Mouse (Mus musculus) kidney, embryonic 16.5 days (tissue): ENCODE data around the gene Fars2. TPM values are rescaled to one million over a fixed set of nuclear protein-coding genes. Genes with fewer than 3 reads are reported as not detected.
"Not testable (repeated sequence)": the region's sequence is repeated elsewhere in the genome, so short reads cannot be mapped to it uniquely, and the experiment has no call there.

ENCODE experiments used
- ATAC-seq: fragments of 200-750 bp; cut with Nextera tagmentation; 2 replicates; pipeline ENCODE4 v1.8.0; 2017; ENCODE audit warnings: moderate TSS enrichment; ENCODE audit not compliant: low FRiP score, low TSS enrichment
- H3K27ac ChIP-seq: fragments of 300-500 bp; sonication (generic); 2 replicates; pipeline ENCODE4 v1.5.1; 2014; ENCODE audit warnings: low read length
- H3K27me3 ChIP-seq: fragments of 300-500 bp; sonication (generic); 2 replicates; pipeline ENCODE4 v1.6.1; 2014; ENCODE audit warnings: low read length, control low read depth, mixed read lengths; ENCODE audit not compliant: insufficient read depth
- H3K36me3 ChIP-seq: fragments of 300-500 bp; sonication (generic); 2 replicates; pipeline ENCODE4 v1.6.1; 2014; ENCODE audit warnings: low read length, control low read depth, mixed read lengths; ENCODE audit not compliant: insufficient read depth
- H3K4me1 ChIP-seq: fragments of 300-500 bp; sonication (generic); 2 replicates; pipeline ENCODE4 v1.6.1; 2014; ENCODE audit warnings: low read length, control low read depth, mixed read lengths; ENCODE audit not compliant: insufficient read depth
- H3K4me2 ChIP-seq: fragments of 300-500 bp; sonication (generic); replicated peaks from 2 replicates; pipeline ENCODE4 v1.6.1; 2014; ENCODE audit warnings: low read depth, low read length
- H3K4me3 ChIP-seq: fragments of 300-500 bp; sonication (generic); 2 replicates; pipeline ENCODE4 v1.5.1; 2014; ENCODE audit warnings: mild to moderate bottlenecking, low read length
- H3K9ac ChIP-seq: fragments of 300-500 bp; sonication (generic); replicated peaks from 2 replicates; pipeline ENCODE4 v1.6.1; 2014; ENCODE audit warnings: low read length
- H3K9me3 ChIP-seq: fragments of 300-500 bp; sonication (generic); 2 replicates; pipeline ENCODE4 v1.6.1; 2016; ENCODE audit warnings: low read length, control low read depth
- WGBS: fragments of 180-500 bp; shearing (Covaris S2); extraction: QIAGEN DNeasy Blood & Tissue Kit; methylation state at CpG from one replicate; pipeline ENCODE4 v1.1.7; 2014; 5-methylcytosine and 5-hydroxymethylcytosine counted together
- polyA plus RNA-seq: library from polyadenylated mRNA; unstranded; fragments of >200 nt; fragmentation: Nextera tagmentation; extraction: Ambion mirVana; gene quantifications from 2 replicates; pipeline ENCODE4 v1.2.1, GENCODE M21; 2015

Fars2 gene
- polyA plus RNA-seq, 1 experiment from 2014 or later: 48.6 TPM

GRCm38 (mm10) chr13:36326539-36326938, 209.3 kb downstream of the Fars2 start:
- no peak for ATAC-seq
- 58% methylated on average over 3 of the region's 3 CpGs for WGBS
- Histone ChIP-seq H3K9ac (no peak overlapping the region), H3K4me1 (no peaks in the 10 kb centered on the region), H3K4me2 (no peak overlapping the region), H3K36me3 (no peaks in the 10 kb centered on the region), H3K9me3 (no peaks in the 10 kb centered on the region), H3K27ac (no peak overlapping the region), H3K27me3 (no peaks in the 10 kb centered on the region), H3K4me3 (no peak overlapping the region)

- no peak overlapping the region for H3K27ac ChIP-seq
- H3K4me2 ChIP-seq: no peak overlapping the region
- H3K4me1 ChIP-seq: no peaks in the 10 kb centered on the region
- no peaks in the 10 kb centered on the region for H3K9me3 ChIP-seq
- H3K36me3 ChIP-seq: no peaks in the 10 kb centered on the region
- no peak overlapping the region for H3K9ac ChIP-seq
- H3K27me3 ChIP-seq: no peaks in the 10 kb centered on the region
- no peak overlapping the region for H3K4me3 ChIP-seq
- WGBS: 79% methylated on average over 2 of the region's 2 CpGs
- no peak for ATAC-seq
These were observed 212.7 kb downstream of the Fars2 start for GRCm38 (mm10) chr13:36329871-36330270.

GRCm38 (mm10) chr13:36330542-36330941, 213.3 kb downstream of the Fars2 start:
- WGBS: 79% methylated on average over 3 of the region's 3 CpGs
- H3K27ac ChIP-seq: no peak overlapping the region
- H3K36me3 ChIP-seq: no peaks in the 10 kb centered on the region
- no peak for ATAC-seq
- H3K27me3 ChIP-seq: no peaks in the 10 kb centered on the region
- H3K9me3 ChIP-seq: no peaks in the 10 kb centered on the region
- H3K4me1 ChIP-seq: no peaks in the 10 kb centered on the region
- no peak overlapping the region for H3K9ac ChIP-seq
- no peak overlapping the region for H3K4me2 ChIP-seq
- no peak overlapping the region for H3K4me3 ChIP-seq

- no peak overlapping the region for H3K9ac ChIP-seq
- WGBS: 73% methylated on average over 5 of the region's 5 CpGs
- no peak overlapping the region for H3K4me2 ChIP-seq
- no peaks in the 10 kb centered on the region for H3K36me3 ChIP-seq
- H3K27ac ChIP-seq: no peak overlapping the region
- no peaks in the 10 kb centered on the region for H3K27me3 ChIP-seq
- no peaks in the 10 kb centered on the region for H3K9me3 ChIP-seq
- H3K4me1 ChIP-seq: no peaks in the 10 kb centered on the region
- no peak for ATAC-seq
- no peak overlapping the region for H3K4me3 ChIP-seq
These were observed 217.5 kb downstream of the Fars2 start for GRCm38 (mm10) chr13:36334748-36335147.

- Histone ChIP-seq H3K27ac (no peak overlapping the region), H3K27me3 (no peaks in the 10 kb centered on the region), H3K4me2 (no peak overlapping the region), H3K9ac (no peak overlapping the region), H3K9me3 (no peaks in the 10 kb centered on the region), H3K4me1 (no peaks in the 10 kb centered on the region), H3K4me3 (no peak overlapping the region), H3K36me3 (no peaks in the 10 kb centered on the region)
- WGBS: 62% methylated on average over 11 of the region's 11 CpGs
- ATAC-seq: no peak
These were observed 234.3 kb downstream of the Fars2 start for GRCm38 (mm10) chr13:36351529-36351928.

GRCm38 (mm10) chr13:36357469-36357868, 240.3 kb downstream of the Fars2 start:
- Histone ChIP-seq H3K27ac (no peak overlapping the region), H3K4me3 (no peak overlapping the region), H3K4me2 (no peak overlapping the region), H3K9ac (no peak overlapping the region), H3K9me3 (no peaks in the 10 kb centered on the region), H3K4me1 (no peaks in the 10 kb centered on the region), H3K36me3 (no peaks in the 10 kb centered on the region), H3K27me3 (no peaks in the 10 kb centered on the region)
- 83% methylated on average over 4 of the region's 4 CpGs for WGBS
- ATAC-seq: no peak

GRCm38 (mm10) chr13:36361419-36361818, 244.2 kb downstream of the Fars2 start:
- WGBS: 79% methylated on average over 3 of the region's 3 CpGs
- Histone ChIP-seq H3K9ac (no peak overlapping the region), H3K27me3 (no peaks in the 10 kb centered on the region), H3K36me3 (no peaks in the 10 kb centered on the region), H3K4me1 (no peaks in the 10 kb centered on the region), H3K27ac (no peak overlapping the region), H3K4me2 (no peak overlapping the region), H3K9me3 (no peaks in the 10 kb centered on the region), H3K4me3 (no peak overlapping the region)
- ATAC-seq: no peak

- not testable (repeated sequence) for H3K4me2 ChIP-seq, H3K36me3 ChIP-seq, ATAC-seq, H3K9me3 ChIP-seq, H3K4me1 ChIP-seq, H3K4me3 ChIP-seq, H3K9ac ChIP-seq, H3K27ac ChIP-seq, H3K27me3 ChIP-seq
- WGBS: 96% methylated on average over 5 of the region's 5 CpGs
These were observed 248.5 kb downstream of the Fars2 start for GRCm38 (mm10) chr13:36365719-36366118.

GRCm38 (mm10) chr13:36366304-36366703, 249.1 kb downstream of the Fars2 start:
- WGBS: 90% methylated on average over 6 of the region's 6 CpGs
- Histone ChIP-seq H3K4me1 (no peaks in the 10 kb centered on the region), H3K36me3 (no peaks in the 10 kb centered on the region)

GRCm38 (mm10) chr13:36367712-36368491, 250.7 kb downstream of the Fars2 start:
- no peak for ATAC-seq
- Histone ChIP-seq H3K4me2 (no peak overlapping the region), H3K27ac (no peak overlapping the region), H3K4me1 (no peaks in the 10 kb centered on the region), H3K9me3 (no peaks in the 10 kb centered on the region), H3K9ac (no peak overlapping the region), H3K4me3 (no peak overlapping the region), H3K36me3 (no peaks in the 10 kb centered on the region), H3K27me3 (no peaks in the 10 kb centered on the region)

More at GRCm38 (mm10) chr13:36366304-36366703, 249.1 kb downstream of the Fars2 start:
- H3K4me2 ChIP-seq: no peak overlapping the region
- H3K27me3 ChIP-seq: no peaks in the 10 kb centered on the region
- ATAC-seq: no peak
- H3K4me3 ChIP-seq: no peak overlapping the region
- H3K9ac ChIP-seq: no peak overlapping the region
- H3K27ac ChIP-seq: no peak overlapping the region
- H3K9me3 ChIP-seq: no peaks in the 10 kb centered on the region
